Mouse (Mus musculus): Measurements from ENCODE around the gene Alkbh1.
"Not testable (repeated sequence)": the region's sequence is repeated elsewhere in the genome, so short reads cannot be mapped to it uniquely, and the experiment has no call there.

Alkbh1 gene

DNA sequence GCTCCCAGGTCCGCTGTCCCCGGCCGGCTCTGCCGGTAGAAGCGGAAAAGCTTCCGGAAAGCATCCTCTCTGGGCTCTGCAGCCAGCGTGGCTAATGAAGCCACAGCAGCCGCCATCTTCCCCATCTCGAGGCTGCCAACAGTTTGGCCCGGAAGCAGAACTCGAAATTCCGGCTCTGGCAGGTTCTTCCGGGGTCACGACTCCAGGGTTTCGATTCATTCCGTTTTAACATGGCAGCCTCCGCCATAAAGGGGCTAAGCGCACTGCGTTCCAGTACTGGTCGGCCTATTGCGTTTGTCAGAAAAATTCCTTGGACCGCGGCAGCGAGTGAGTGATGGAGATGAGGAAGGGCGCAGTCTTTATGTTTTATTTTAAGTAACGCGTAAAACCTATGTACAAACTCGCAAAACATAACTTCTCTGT is at the start of gene Alkbh1, which contains the start of gene Slirp:
Alkbh1 (minus strand) TSS at position 318 of the 423 bp plus-strand sequence.
Slirp (plus strand) TSS at position 197 of the 423 bp plus-strand sequence.
- DNase-seq (ENCODE audit: extremely low spot score, low read depth, low spot score) = peak; percentile 83

DNA sequence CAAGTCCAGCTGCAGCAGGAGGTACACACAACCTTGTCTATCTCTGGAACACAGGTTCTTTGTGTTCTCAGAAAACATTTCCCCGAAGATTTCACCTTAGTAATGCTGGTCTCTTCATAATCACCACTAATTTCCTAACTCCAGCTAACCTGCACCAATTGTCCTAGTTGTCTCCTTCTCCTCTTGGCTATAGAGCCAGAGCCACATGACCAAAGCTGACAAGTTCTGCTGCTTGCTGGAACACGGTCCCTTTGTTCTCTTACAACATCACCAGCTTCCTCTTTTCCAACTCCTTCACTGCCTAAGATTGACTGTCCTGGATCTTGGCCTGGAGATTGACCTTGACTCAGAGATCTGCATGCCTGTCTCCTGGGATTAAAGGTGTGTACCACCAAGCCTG is 44.9 kb upstream of the Alkbh1 start:
- DNase-seq (ENCODE audit: extremely low spot score, low read depth, low spot score) = not testable (repeated sequence)

DNA sequence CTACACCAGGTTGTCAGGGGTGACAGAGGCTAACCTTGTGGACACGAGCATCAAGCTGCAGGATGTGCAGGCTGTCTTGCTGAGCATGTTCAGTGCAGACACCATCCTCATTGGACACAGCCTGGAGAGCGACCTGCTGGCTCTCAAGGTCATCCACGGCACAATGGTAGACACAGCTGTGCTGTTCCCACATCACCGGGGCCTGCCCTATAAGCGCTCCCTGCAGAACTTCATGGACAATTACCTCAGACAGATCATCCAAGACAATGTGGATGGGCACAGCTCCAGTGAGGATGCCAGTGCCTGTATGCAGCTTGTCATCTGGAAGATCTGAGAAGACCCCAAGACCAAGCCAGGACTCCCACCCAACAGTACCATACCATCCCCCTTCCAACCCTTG is 38.7 kb upstream of the Alkbh1 start:
- DNase-seq (ENCODE audit: extremely low spot score, low read depth, low spot score) = not testable (repeated sequence)

DNA sequence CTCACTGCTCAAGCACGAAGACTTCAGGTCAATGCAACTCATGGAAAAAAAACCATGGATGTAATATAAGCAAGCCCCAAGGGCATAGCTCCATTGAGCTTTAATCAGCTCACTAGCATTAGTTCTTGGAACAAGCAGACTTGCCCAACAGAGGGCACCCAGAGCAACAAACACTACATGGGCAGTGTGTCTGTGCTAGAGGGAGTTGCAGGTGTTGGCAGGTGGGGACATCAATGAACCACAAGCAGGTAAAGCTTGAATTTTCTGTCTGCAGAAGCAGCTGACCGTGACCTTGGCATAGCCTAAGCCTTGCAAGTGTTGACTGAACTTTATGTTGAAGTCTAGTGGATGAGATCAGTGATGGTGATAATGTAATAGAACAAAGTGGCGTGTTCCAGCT is 30.9 kb upstream of the Alkbh1 start:
- no peak for DNase-seq (ENCODE audit: extremely low spot score, low read depth, low spot score)

DNA sequence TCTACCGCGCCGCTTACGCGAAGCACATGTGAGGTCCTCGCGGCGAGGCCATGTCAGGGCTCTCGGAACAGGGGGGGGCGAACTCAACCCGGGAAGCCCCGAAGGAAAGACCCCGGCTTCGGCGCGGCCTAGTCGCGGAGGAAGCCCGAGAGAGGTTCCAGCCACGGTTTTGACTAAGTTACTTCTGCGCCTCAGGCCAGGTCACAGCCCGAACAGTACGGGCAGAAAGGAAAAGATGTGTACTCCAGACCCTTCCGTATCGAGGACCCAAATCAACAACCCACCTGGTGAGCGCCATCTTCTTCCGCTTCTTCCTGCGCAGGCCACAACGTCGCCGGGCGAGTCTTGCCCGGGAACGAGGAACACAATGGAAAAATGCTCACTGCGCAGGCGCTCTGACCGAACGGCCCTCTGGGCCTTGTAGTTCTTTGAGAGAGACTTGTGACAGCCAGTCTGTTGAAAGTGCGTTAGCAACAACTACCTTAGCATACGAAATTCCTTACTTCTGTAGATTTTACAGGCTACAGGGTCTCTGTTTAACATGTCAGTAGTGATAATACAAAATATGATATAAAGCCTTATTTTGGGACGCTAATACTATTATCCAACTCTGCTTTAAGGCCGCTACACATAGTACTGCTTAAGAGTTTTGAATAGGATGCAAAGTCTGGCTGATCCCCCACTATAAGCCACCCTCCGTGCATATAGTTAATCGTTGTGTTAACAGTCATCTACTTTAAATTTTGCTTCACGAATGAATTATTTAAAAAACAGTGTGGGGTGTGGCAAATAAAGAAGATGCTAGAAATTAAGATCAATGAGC is 28.4 kb upstream of the Alkbh1 start, which contains the start of gene Snw1:
Snw1 (minus strand) TSS at position 311 of the 823 bp plus-strand sequence.
- peak; percentile 94 for DNase-seq (ENCODE audit: extremely low spot score, low read depth, low spot score)

DNA sequence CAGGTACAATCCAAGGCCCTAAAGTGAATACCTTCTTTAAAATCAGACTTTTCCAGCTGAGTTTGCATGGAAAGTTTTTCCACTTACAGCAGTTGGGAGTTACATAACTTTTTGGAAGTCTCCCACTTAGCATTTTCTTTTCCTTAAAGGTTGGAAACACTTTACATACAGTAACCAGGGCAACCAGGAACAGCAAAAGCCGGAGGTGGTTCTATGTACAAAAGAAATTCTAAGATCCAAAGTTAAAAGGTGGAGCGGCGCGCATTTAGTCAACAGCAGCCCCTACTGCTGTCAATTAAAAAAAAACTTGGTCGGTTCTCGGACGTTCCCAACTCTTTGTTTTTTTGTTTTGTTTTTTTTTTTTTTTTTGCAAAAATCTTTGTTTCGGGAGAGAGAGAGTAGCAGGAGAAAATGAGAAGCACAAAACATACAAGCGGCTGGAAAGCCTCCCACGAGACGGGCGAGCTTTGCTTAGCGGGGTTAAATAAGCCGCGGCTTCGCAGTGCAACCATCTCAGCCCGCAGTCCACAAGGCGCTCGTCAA is 27.7 kb upstream of the Alkbh1 start:
- DNase-seq (ENCODE audit: extremely low spot score, low read depth, low spot score) = no peak

DNA sequence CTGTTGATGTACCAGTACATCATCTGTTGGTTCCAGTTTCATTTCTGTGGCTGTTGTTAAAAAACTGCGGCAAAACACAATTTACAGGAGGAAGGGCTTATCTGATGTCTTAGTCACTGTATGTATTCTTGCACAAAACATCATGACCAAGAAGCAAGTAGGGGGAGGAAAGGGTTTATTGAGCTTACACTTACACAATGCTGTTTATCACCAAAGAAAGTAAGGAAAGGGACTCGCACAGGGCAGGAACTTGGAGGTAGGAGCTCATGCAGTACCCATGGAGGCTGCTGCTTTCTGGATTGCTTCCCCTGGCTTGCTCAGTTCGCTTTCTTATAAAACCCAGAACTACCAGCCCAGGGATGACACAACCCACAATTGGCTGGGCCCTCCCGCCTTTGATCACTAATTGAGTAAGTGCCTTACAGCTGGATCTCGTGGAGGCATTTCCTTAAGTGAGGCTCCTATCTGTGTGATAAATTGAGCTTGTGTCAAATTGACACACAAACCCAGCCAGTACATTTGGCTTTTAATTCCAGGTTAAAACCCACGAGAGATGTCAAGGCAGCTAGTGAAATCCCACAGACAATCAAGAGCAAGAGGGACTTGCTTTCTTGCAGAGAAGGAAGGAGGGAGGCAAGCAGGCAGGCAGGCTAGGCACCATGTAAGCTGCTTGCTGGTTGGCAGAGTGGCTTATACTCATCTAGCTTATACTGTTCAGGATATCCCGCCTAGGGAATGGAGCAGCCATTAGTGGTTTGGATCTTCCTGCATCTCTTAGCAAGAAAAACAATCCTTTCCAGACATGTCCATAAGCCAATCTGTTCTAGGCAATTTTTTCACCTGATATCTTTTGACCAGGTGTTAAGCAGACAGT is 26.7 kb upstream of the Alkbh1 start:
- DNase-seq (ENCODE audit: extremely low spot score, low read depth, low spot score) = no peak

DNA sequence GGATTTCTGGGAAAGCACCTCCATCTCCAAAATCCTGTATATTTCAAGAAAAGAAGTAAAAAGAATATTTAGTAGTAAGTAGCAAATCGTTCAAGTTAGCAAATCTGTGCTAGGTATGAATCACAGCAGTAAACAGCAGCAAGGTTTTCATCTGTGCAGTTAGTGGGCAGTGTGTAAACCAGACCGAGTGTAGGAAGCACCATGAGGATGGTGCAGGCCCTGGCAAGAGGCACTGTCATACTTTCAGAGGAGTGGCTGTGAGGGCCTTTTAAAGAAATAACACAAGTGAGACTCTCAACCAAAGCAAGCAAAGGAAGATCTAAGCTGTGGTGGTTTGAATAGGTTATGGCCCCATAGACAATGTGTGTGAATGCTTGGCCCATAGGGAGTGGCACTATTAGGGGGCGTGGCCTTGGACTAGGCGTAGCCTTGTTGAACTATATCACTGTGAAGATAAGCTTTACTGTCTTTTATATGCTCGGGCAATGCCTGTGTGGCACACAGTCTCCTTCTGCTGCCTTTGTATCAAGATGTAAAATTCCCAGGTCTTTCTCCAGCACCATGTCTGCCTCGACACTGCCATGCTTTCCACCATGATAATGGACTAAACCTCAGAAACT is 21.0 kb upstream of the Alkbh1 start:
- no peak for DNase-seq (ENCODE audit: extremely low spot score, low read depth, low spot score)

DNA sequence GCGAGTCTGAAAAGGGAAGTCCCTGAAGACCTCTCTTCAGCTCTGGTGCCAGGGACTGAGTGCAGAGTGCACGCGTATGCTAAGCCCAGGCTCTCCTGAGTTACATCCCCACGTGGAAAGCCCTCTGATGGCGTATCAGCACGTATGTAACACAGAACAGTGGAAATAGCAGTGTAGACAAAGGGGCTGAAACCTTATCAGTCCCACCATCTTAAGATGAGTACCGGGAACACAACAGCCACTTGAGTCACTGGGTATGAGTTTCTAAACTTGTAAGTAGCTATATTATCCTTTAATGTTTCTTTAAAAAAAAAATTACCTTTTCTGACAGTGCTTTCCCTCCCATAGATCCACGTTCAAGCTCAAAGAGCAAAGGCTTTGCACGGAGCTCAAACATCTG is 5.6 kb upstream of the Alkbh1 start:
- no peak for DNase-seq (ENCODE audit: extremely low spot score, low read depth, low spot score)

DNA sequence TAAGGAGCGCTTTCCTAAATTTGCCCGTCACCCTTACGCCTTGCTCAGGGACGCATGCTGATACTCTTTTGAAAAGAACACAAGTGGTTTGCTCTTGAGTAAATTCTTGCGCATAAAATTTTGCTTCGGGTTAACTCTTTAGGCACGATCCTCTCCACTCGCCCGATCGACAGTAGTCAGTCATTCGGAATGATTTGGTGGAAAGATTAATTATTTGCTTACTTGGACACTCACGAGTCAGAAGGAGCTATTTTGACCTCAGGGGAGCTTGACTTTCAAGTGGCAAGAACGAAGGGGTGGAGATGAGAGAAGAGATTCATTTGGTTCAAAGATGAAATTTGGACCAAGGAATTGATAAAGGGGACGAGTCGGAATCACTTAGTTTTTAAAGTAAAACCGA is 394 bp upstream of the Alkbh1 start:
- DNase-seq (ENCODE audit: extremely low spot score, low read depth, low spot score) = no peak

DNA sequence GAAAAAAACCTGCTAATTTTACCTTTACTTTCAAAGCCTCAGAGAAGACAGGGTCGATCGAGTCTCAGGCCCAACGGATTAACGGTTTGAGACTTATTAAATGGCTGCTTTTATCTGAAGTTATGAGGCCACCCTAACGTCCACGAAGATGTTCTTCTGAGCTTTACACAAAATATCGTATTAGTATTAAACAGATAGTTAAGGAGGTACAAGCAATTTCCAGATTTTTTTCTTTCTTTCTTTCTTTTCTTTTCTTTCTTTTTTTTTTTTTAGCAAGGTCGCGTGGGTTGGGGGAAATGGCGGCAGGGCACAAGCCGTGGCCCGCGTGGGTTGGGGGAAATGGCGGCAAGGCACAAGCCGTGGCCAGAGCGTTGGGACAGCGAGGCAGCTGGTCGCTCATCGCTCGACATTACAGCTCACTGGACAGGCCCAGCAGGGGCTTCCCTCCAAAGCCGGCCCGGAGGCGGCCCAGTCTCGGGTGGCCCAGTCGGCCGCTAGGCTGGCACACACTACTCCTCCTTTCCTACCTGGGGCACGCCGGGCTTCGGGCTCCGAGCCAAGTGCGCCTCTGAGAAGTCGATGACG is 610 bp downstream of the Alkbh1 start:
- DNase-seq (ENCODE audit: extremely low spot score, low read depth, low spot score) = no peak

DNA sequence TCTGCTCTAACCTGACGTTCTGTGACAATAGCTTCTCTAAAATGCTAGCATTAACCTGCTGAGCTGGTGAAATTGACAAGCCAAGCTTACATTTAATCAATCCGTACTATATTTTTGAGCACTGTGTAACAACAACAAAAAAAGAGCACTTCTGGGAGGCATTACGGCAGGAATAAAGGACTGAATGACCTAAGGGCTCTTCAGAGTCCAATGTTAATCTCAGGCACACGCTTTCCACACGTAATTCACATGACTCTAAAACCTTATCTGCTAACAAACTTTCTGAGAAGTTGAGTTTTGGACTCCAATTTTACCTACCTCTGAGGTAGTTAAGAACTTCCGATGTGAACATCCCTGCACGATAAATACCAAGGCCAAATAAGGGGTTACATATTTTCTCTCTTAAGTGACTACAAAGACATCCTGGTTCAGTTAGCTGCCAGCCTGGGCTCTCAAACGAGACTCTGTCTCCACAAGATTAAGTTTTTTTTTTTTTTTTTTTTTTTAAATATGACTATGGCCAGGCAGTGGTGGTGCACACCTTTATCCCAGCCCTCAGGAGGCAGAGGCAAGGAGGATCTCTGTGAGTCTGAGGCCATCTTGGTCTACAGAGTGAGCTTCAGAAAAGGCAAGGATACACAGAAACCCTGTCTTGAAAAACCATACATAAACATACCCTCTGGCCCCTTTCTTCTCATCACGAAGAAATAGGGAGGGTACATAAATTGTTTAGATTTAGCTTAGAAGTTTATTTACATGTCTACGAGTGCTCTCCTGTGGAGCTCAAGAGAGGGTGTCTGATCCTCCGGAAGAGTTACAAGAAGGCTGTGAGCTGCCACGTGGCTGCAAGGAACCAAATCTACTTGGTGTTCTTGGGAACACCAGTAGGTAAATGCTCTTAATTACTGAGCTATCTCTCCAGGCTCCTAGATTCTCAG is 1.4 kb downstream of the Alkbh1 start:
- DNase-seq (ENCODE audit: extremely low spot score, low read depth, low spot score) = peak; percentile 50

DNA sequence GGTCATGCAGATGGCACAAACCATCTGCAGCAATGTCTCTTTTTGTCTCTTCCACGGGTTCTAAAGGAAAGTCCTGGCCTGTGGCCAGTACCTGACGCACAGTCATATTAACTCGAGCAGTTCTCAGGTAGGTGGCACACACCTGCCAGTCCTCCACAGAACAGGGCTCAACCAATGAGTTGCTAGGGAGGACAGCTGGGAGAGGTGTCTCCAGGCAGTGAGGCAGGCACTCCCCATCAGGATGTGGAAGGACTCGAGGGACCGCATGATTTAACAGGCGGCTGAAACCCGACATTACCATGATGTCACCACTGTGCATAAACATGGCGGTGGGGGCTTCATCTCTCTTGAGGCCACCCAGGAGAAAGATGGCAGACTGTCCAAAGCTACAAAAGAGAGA is 14.9 kb downstream of the Alkbh1 start:
- no peak for DNase-seq (ENCODE audit: extremely low spot score, low read depth, low spot score)

DNA sequence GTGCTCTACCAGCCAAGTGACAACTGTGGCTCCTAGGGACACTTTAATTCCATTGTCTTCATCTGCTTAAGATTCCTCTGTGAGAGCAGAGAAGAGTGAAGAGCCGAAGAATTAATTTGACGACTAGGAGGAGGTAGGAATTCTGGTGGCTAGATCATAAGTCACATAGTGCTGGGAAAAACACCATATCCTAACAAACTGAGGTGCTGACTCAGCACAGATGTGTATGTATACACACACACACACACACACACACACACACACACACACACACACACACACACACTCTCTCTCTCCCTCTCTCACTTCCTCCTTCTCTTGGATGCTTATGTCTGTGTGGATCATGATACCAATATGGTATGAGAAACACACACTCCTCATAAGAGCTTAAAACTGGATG is 15.5 kb downstream of the Alkbh1 start:
- DNase-seq (ENCODE audit: extremely low spot score, low read depth, low spot score) = no peak

DNA sequence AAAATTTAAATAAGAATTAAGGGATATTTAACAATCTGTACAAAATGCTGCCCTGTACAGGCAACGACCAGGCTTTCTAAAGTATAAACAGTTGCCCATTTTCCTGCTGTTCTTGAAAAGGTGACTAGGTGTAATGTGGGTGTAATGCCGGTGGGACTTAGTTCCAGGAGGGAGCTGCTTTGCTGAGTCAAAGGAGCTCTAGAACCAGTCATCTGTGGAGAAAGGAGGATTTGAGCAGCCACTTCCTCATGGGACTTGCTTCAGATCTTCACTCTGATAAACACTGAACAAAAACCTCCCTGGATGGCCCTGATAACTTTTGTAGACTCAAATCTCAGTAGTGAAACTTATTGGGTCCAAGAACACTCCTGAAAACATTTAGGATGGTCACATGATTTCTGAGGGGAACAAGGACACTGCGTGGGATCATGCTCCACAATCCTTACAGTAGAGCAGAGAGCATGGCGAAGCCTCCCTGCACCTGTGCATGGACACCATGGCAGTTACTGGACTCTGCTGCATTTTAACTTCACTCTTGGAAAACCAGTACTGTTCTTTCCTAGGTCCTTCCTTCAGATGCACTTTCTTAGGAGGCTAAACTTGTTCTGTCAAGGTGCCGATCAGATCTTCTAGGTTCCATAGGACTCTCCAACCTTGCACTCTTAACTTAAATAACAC is 17.3 kb downstream of the Alkbh1 start:
- DNase-seq (ENCODE audit: extremely low spot score, low read depth, low spot score) = no peak

DNA sequence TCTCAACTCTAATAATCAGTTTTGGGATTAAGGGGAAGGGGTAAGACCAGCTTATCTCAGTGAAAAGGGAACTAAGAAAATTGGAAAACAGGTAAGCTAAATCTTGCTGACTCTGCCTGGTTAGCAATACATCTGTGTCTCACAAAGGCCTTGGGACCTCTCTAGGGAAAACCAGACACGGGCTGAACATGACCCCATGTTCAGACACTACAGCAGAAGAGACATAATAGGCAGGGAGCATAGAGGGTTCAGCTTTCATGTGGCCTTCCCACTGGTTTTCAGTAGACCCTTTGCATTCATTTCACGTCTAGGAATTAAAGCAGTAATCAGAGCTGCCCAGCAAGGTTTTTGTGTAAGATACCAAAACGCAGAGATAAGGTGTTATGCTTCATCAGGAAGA is 19.3 kb downstream of the Alkbh1 start:
- no peak for DNase-seq (ENCODE audit: extremely low spot score, low read depth, low spot score)

DNA sequence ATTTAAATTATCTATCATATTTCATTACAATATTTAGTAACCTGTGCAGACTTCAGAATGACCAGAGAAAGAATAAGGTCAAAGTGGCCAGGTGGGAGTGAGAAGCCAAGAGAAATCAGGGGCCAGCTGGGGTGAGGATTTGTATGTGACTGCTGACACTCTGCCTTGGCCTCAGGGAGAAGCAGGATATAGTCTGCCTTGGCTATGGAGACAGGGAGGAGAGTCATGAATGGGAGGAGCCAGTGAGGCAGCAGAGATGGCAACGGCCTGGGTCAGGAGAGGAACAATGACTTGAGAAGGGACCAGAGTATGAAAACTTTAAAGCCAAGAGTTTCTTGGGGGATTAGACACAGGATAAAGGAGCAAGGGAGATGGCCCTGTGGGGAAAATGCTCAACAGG is 20.1 kb downstream of the Alkbh1 start:
- no peak for DNase-seq (ENCODE audit: extremely low spot score, low read depth, low spot score)

DNA sequence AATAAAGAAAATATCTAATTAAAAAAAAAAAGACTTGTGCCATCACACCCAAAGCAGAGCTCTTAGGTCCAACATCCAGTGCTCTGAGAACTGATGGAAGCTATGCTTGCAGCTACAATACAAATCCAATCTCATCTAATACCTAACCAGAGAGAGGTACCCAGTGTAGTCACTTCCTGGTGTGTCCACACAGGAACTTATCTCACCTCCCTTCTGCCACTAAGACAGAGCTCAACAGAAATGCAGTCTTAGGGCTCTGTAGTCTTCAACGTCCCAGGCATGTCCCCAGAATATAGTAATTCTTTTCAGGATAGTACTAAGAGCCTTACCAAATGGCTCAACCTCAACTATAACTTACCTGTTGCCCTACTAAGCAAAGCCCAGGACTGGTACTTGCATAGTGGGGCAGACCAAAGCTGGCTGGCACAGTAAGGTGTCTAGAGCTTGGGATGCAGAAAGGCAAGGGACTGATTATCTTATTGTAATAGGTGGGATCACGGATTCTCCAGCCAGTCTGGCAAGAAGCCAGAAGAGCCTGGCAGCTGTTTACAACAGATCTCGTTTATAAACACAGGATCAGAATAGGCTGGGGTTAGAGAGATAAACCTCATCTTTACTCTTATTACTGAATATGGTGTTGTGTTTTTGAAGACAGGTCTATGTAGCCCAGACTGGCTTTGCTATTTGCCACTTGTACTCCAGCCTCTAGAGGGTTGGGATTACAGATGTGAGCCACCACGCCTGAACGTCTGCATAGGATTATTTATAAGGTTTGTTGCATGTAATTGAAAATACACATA is 21.9 kb downstream of the Alkbh1 start:
- DNase-seq (ENCODE audit: extremely low spot score, low read depth, low spot score) = no peak

Data from hindlimb bud, embryonic 11.5 days (tissue).